Mouse (Mus musculus) ES-E14 (cell line): ENCODE data around the gene Gm13691.

Experiments used
- CHD2 ChIP-seq: IDR thresholded peaks from 2 replicates; pipeline ENCODE4 v1.6.1; 2014; ENCODE audit warnings: mild to moderate bottlenecking, low read depth, low read length, inconsistent platforms
- HCFC1 ChIP-seq: IDR thresholded peaks from 2 replicates; pipeline ENCODE4 v1.6.1; 2012; ENCODE audit warnings: low read length, inconsistent platforms, borderline replicate concordance; ENCODE audit not compliant: insufficient read depth
- ZC3H11A ChIP-seq: IDR thresholded peaks from 2 replicates; pipeline ENCODE4 v1.6.1; 2012; ENCODE audit warnings: low read depth, mild to moderate bottlenecking, inconsistent platforms, low read length, borderline replicate concordance

GRCm38 (mm10) chr2:84032505-84032904, 42.2 kb downstream of the Gm13691 start:
- no peak for TF ChIP-seq HCFC1
- no peak for TF ChIP-seq CHD2
- no peak for TF ChIP-seq ZC3H11A
